27 mouse cellular contexts compared by ENCODE assay signal in genomic region chr9:28845961-28846570, GRCm38 (mm10).
A peak's percentile ranks its signal among the peaks of the same experiment; 100 is the strongest.
DNase-seq lines count a peak whose midpoint lies in the region; ATAC-seq lines count a peak whose summit lies in the region.
"Had no signal": no experiment of that assay in that cellular context is flagged by ENCODE, and none has a peak within 500 bp of the region (broad histone marks: within the 10 kb centered on the region; RNA-seq: fewer than 3 reads in every experiment).

No protein-coding gene starts in this region.

- H3K27ac ChIP-seq in neural tube, embryonic 13.5 days (replicated peaks): no peak overlapping the region
- H3K27ac ChIP-seq in forebrain, embryonic 15.5 days (replicated peaks): 0 out of 2 replicates have a peak overlapping the region, but pooled peaks have one; percentile 27
- H3K27ac ChIP-seq in heart, embryonic 12.5 days (ENCODE audit: poor library complexity, severe bottlenecking): no peak overlapping the region
- H3K27ac ChIP-seq: embryonic facial prominence, embryonic 13.5 days; hindbrain, embryonic 10.5 days; hindbrain, embryonic 15.5 days; limb, embryonic 10.5 days; limb, embryonic 15.5 days; liver, embryonic 14.5 days; midbrain, embryonic 12.5 days had no signal

- DNase-seq in frontal cortex, postnatal 36 days (ENCODE audit: low spot score in 2 of 2): no peak
- DNase-seq in neural tube, embryonic 10.5 days (ENCODE audit: extremely low spot score, low spot score): no peak
- DNase-seq: adrenal gland, postnatal 25 days; cerebellum, adult 8-10 months; cerebellum, postnatal 36 days; gastrocnemius, postnatal 10 days; heart, postnatal 14 days; kidney, adult 11 months; kidney, postnatal 25 days; lung, embryonic 14.5 days; lung, postnatal 14 days; thymus, adult 2 months; thymus, postnatal 36 days had no signal

- no peaks in the 10 kb centered on the region for H3K27me3 ChIP-seq in neural tube, embryonic 13.5 days
- no peaks in the 10 kb centered on the region for H3K27me3 ChIP-seq in forebrain, embryonic 15.5 days
- H3K27me3 ChIP-seq in heart, embryonic 12.5 days (replicated peaks): no peaks in the 10 kb centered on the region
- H3K27me3 ChIP-seq: embryonic facial prominence, embryonic 13.5 days; hindbrain, embryonic 15.5 days; limb, embryonic 15.5 days; midbrain, embryonic 12.5 days had no signal

- no peak overlapping the region for H3K4me2 ChIP-seq in neural tube, embryonic 13.5 days
- no peak overlapping the region for H3K4me2 ChIP-seq in forebrain, embryonic 15.5 days (replicated peaks)
- no peak overlapping the region for H3K4me2 ChIP-seq in heart, embryonic 12.5 days
- H3K4me2 ChIP-seq: embryonic facial prominence, embryonic 13.5 days; hindbrain, embryonic 15.5 days; limb, embryonic 15.5 days; lung, embryonic 14.5 days; midbrain, embryonic 12.5 days had no signal

- no peak overlapping the region for H3K9ac ChIP-seq in neural tube, embryonic 13.5 days
- H3K9ac ChIP-seq in forebrain, embryonic 15.5 days (replicated peaks): no peak overlapping the region
- H3K9ac ChIP-seq in heart, embryonic 12.5 days: no peak overlapping the region
- H3K9ac ChIP-seq: embryonic facial prominence, embryonic 13.5 days; hindbrain, embryonic 15.5 days; limb, embryonic 15.5 days; liver, embryonic 14.5 days; lung, embryonic 14.5 days; midbrain, embryonic 12.5 days had no signal

- peak; percentile 94 for ATAC-seq in frontal cortex, adult (ENCODE audit: low TSS enrichment)
- ATAC-seq in neural tube, embryonic 13.5 days (ENCODE audit: low read depth): peak; percentile 50; the same call in 1 of the 2 replicates
- ATAC-seq in forebrain, embryonic 15.5 days (replicated peaks): no peak; the same call in 1 of the 2 replicates
- no peak for ATAC-seq in heart, embryonic 12.5 days (ENCODE audit: insufficient number of reproducible peaks, low FRiP score)
- no peak for ATAC-seq in megakaryocyte, adult 5-6 weeks (ENCODE audit: poor library complexity, severe bottlenecking)
- ATAC-seq: CD4-positive, CD25-positive, alpha-beta regulatory T cell, adult 4 months; inflammation-experienced regulatory T-cells, adult 6 months had no signal

- no peaks in the 10 kb centered on the region for H3K4me1 ChIP-seq in neural tube, embryonic 13.5 days (replicated peaks)
- peaks cover 7% of the 10 kb centered on the region for H3K4me1 ChIP-seq in forebrain, embryonic 15.5 days
- no peaks in the 10 kb centered on the region for H3K4me1 ChIP-seq in heart, embryonic 12.5 days (replicated peaks)
- H3K4me1 ChIP-seq: hindbrain, embryonic 10.5 days; limb, embryonic 15.5 days; midbrain, embryonic 12.5 days had no signal

- H3K36me3 ChIP-seq in neural tube, embryonic 13.5 days: no peaks in the 10 kb centered on the region
- no peaks in the 10 kb centered on the region for H3K36me3 ChIP-seq in forebrain, embryonic 15.5 days
- H3K36me3 ChIP-seq in heart, embryonic 12.5 days: no peaks in the 10 kb centered on the region
- H3K36me3 ChIP-seq: embryonic facial prominence, embryonic 13.5 days; hindbrain, embryonic 10.5 days; hindbrain, embryonic 15.5 days; limb, embryonic 10.5 days; limb, embryonic 15.5 days; midbrain, embryonic 12.5 days had no signal

- no peaks in the 10 kb centered on the region for H3K9me3 ChIP-seq in neural tube, embryonic 13.5 days
- no peaks in the 10 kb centered on the region for H3K9me3 ChIP-seq in forebrain, embryonic 15.5 days
- H3K9me3 ChIP-seq in heart, embryonic 12.5 days (replicated peaks): no peaks in the 10 kb centered on the region
- H3K9me3 ChIP-seq: embryonic facial prominence, embryonic 13.5 days; hindbrain, embryonic 10.5 days; hindbrain, embryonic 15.5 days; limb, embryonic 10.5 days; limb, embryonic 15.5 days; midbrain, embryonic 12.5 days had no signal

- 39% methylated on average over 2 of the region's 2 CpGs for WGBS in neural tube, embryonic 13.5 days
- WGBS in forebrain, embryonic 15.5 days: 8% methylated on average over 2 of the region's 2 CpGs
- WGBS in heart, embryonic 12.5 days: 49% methylated on average over 2 of the region's 2 CpGs

- H3K4me3 ChIP-seq in neural tube, embryonic 13.5 days: no peak overlapping the region
- H3K4me3 ChIP-seq in forebrain, embryonic 15.5 days: no peak overlapping the region
- H3K4me3 ChIP-seq in heart, embryonic 12.5 days: no peak overlapping the region
- H3K4me3 ChIP-seq: embryonic facial prominence, embryonic 13.5 days; hindbrain, embryonic 10.5 days; hindbrain, embryonic 15.5 days; limb, embryonic 10.5 days; limb, embryonic 15.5 days; midbrain, embryonic 12.5 days had no signal

Comparison
In these comparisons a context has a peak if more than half of its experiments do, and no peak if none do; other contexts are left out.
1. ATAC-seq: peak in frontal cortex, adult (single experiment) and neural tube, embryonic 13.5 days (single experiment); none in forebrain, embryonic 15.5 days (single experiment), heart, embryonic 12.5 days (single experiment) and megakaryocyte, adult 5-6 weeks (single experiment).